Mouse (Mus musculus): ENCODE results near the gene Mdfic.

DNA sequence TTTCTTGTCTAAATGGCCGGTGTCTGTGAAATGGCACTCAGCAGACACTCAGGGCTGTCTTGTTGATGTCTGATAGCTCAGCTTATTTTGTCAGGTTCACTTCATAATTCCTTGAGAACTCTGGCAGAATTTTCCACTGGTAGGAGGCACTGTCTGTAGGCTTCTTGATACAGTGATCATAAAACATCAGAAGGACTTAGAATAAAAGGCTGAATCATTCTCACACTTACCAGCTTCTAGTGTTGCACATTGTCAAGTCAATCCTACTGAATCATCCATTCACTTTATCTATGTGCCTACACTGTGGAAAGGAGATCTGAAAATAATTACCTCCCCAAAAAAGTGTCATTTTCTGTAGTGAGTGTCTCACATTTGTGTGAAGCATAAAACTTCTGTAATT lies 110.2 kb downstream of the Mdfic start:
- TF ChIP-seq TAL1 (IDR thresholded peaks at IDR 0.05; ENCODE audit: low read length) (no peak), GATA1 (IDR thresholded peaks at IDR 0.05; ENCODE audit: low read length) (no peak)
